Mouse (Mus musculus) stomach, postnatal 0 days (tissue): Measurements from ENCODE around the gene Cfap97.
"Not testable (repeated sequence)": the region's sequence is repeated elsewhere in the genome, so short reads cannot be mapped to it uniquely, and the experiment has no call there.

Experiments
- CTCF ChIP-seq: IDR thresholded peaks from 2 replicates; pipeline ENCODE4 v1.5.1; 2016; ENCODE audit warnings: antibody characterized with exemption, low read depth, mild to moderate bottlenecking, moderate library complexity
- EP300 ChIP-seq: optimal IDR thresholded peaks from 2 replicates; pipeline ENCODE3; 2016; ENCODE audit warnings: antibody characterized with exemption

DNA sequence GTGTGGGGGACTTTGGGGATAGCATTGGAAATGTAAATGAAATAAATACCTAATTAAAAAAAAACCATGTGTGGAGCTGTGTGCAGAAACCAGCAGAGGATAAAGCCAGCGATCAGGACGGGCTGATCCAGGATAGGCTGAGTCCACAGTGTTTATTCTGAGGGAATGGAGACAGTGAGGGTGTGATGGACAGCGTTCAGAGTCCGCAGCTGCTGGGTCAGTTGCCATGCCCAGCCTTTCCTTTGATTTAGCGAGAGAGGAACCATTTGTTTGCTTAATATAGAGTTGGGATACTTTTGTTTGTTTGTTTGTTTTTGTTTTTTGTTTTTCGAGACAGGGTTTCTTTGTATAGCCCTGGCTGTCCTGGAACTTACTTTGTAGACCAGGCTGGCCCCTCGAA is 80.4 kb downstream of the Cfap97 start:
- not testable (repeated sequence) for TF ChIP-seq CTCF, EP300
